Mouse (Mus musculus): Measurements from ENCODE around the gene Myo10.
A peak's percentile ranks its signal among the peaks of the same experiment; 100 is the strongest.

Myo10 gene

GRCm38 (mm10) chr15:25622200-25622866 lies at the start of gene Myo10:
Myo10 (plus strand) TSS chr15:25622525.
- peak; percentile 98 for DNase-seq (ENCODE audit: low read depth)

DNA sequence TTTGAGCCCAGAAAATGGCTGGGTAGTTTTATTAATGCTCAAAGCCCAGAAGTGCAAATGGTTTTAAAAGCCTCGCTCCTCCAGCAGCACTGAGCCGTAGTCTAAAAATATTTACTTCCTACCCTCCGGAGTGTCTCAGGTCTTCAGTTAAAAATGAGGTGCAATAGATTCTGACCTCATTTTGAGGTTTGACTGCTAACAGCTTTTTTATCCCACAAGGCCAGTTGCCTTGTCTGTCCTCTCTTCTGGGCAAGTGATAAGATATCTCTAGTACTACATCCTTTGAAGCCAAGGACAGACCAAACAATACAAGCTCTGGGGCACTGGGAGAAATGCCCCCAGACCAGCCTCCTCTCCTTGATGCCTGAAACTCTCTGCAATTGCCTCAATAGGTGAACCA lies 49.2 kb upstream of the Myo10 start:
- DNase-seq (ENCODE audit: low read depth) = no peak

- no peak for DNase-seq (ENCODE audit: low read depth)
Observed at GRCm38 (mm10) chr15:25573876-25574601, 48.3 kb upstream of the Myo10 start.

GRCm38 (mm10) chr15:25577327-25578051 lies 44.8 kb upstream of the Myo10 start:
- peak; percentile 95 for DNase-seq (ENCODE audit: low read depth)

GRCm38 (mm10) chr15:25578369-25578768 lies 44.0 kb upstream of the Myo10 start:
- peak; percentile 50 for DNase-seq (ENCODE audit: low read depth)

GRCm38 (mm10) chr15:25580731-25581130 lies 41.6 kb upstream of the Myo10 start:
- no peak for DNase-seq (ENCODE audit: low read depth)

- no peak for DNase-seq (ENCODE audit: low read depth)
Observed at GRCm38 (mm10) chr15:25582055-25582454, 40.3 kb upstream of the Myo10 start.

DNA sequence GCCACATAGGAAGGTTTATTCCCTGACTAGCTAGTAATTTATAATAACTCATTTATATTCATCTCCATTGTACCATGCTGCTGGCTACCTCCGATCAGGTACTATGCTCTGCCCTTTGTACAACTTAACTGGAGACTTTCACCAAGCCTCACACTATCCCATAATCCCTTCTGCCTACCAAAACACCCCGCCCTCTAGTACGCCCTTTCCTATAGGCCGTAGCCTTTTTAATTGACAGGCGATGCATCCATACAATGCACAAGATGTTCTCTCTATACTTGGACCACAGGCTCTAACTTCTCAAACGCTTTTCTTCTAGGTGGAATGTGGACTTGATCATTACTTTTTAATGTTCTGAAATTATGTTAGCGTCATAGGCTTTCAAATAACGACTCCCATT lies 39.0 kb upstream of the Myo10 start:
- no peak for DNase-seq (ENCODE audit: low read depth)

- no peak for DNase-seq (ENCODE audit: low read depth)
Observed at GRCm38 (mm10) chr15:25586828-25587227, 35.5 kb upstream of the Myo10 start.

DNA sequence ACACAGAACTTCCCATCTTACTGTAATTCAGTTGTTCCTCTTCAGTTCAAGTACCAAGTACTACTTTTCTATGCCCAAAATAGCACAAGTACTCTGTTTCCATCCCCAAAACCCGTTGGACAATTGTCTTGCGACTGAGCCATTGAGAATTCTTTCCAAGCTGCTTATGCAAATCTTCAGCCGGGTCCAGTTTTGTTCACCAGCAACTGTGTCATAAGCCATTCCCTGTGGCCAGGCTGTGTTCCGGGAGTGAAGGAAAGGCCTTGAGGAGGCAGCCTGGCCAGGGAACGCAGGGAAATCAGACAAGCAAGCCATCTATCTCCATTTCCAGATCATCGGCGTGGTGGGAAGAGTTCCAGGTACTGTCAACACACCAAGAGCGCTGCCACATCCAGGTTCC lies 34.4 kb upstream of the Myo10 start:
- DNase-seq (ENCODE audit: low read depth) = no peak

DNA sequence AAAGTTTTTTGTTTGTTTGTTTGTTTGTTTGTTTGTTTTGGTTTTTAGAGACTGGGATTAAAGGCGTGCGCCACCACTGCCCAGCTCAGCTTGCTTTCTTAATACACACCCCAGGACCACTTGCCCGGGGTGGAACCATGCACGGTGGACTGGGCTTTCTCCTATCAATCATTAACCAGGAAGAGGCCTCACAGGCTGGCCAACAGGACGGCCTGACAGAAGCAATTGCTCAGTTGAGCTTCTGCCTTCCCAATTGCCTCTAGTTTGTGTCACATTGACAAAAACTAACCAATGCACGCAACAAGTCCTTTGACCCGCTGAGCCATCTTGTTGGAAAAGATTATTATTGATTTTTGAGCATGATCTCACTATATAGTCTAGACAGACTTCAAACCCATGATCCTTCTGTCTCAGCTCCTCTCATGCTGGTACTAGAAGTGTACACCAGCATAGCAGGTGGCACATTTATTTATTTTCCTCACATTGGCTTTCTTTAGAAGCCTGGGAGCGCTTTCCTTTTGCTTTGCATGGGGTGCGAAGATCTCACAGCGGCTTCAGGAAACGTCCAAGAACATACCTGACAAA lies 32.9 kb upstream of the Myo10 start:
- DNase-seq (ENCODE audit: low read depth) = no peak

GRCm38 (mm10) chr15:25589916-25590315 lies 32.4 kb upstream of the Myo10 start:
- DNase-seq (ENCODE audit: low read depth) = no peak

- no peak for DNase-seq (ENCODE audit: low read depth)
Observed at GRCm38 (mm10) chr15:25590891-25591290, 31.4 kb upstream of the Myo10 start.

- DNase-seq (ENCODE audit: low read depth) = no peak
Observed at GRCm38 (mm10) chr15:25591964-25592363, 30.4 kb upstream of the Myo10 start.

DNA sequence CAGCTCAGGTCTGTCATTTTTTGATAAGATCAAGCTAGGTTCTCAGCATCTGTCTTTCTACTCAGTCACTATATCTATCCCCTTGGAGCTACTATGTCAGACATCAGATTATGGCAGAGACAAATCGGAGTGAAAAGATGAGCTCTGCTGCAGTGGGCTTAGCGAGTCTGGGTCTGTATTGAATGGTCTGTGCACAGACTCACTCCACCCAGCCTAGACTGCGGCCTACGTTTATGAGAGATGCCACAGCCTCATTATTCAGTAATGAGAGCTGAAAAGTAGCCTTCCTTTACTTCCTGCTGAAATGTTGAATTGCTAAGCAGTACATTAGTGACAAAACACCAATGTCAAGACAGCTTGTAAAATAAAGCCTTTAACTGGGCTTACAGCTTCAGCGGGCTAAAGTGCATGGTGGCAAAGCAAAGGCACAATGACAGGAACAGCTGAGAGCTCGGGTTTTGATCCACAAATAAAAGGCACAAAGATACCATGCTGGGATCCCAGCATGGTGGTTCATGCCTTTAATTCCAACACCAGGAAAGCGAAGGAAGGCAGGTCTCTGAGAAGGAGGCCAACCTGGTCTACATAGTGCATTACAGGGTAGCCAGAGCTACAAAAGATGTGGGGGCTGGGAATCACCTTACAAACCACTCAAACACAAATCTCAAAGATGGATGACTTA lies 28.7 kb upstream of the Myo10 start:
- DNase-seq (ENCODE audit: low read depth) = no peak

DNA sequence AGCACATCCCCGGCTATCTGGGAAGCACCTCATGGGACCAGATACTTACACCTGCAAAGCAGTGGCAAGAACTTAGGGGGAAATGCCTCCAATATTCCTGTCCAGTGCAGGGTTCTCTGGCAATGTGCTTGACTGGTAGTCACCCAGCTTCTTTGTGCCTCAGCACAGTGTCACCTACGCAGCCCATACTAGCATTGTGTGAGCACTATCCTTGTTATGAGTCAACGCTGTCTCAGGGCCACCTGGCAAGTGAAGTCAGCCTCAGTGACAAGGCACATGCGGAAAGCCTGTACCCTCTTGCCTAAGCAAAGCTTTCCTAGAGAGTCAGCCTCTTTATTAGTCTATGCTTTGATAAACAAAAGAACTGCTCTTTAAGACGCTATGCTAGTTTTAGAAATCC lies 24.0 kb upstream of the Myo10 start:
- no peak for DNase-seq (ENCODE audit: low read depth)

- no peak for DNase-seq (ENCODE audit: low read depth)
Observed at GRCm38 (mm10) chr15:25602306-25602705, 20.0 kb upstream of the Myo10 start.

- peak; percentile 65 for DNase-seq (ENCODE audit: low read depth)
Observed at GRCm38 (mm10) chr15:25603286-25603685, 19.0 kb upstream of the Myo10 start.

- DNase-seq (ENCODE audit: low read depth) = no peak
Observed at GRCm38 (mm10) chr15:25604231-25604630, 18.1 kb upstream of the Myo10 start.

DNA sequence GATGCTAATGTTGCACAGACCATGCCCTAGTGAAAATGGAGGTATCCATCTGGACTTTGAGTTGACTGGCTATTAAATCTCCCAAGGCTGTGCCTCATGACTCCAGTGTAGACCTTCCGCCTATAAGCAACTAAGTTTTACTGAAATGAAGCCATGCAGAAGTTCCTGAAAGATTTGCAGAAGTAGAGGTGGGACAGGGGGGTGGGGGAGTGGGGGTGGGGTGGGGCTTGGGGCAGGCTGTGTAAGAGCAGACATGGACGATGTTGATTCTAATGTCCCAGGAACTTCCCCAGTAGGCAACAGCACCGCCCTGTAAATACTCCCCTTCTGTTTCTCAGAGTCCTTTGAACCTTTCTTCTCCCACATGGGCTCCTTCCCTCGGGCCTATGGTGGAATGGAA lies 16.9 kb upstream of the Myo10 start:
- DNase-seq (ENCODE audit: low read depth) = no peak

DNA sequence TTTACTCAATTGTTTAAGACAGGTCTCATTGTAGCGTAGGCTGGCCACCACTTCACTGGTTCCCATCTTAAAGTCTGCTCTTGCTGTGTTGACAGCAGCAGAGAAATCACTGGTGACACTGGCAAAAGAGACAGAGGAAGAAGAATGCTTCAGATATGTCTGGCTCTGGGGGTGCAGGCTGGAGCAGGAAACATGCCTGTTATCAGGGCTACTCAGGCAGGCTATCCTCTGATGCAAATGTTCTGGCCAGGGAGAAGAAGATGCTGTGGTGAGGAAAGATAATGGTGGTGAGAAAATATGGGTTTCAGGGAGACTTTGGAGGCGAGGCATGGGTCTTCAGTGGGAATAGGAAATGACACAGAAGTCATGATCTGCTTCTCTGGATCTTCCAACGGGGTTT lies 13.6 kb upstream of the Myo10 start:
- no peak for DNase-seq (ENCODE audit: low read depth)

DNA sequence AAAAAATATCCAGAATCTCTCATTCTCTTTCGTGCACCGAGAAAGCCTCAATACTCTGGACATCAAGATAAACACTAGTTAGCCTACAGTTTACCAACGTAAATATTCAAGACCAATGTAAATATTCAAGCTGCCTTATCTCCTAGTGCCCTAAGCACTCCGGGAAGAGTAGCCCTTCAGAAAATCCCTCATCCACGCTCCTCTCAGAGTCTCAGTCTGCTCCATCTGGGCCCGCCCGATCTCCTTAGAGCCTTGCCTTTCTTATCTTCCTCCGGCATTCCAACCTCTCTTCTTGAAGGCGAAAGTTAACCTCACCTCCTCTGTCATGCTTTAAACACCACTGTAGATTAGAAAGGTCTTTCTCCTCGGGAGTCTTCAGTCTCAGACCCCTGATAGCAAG lies 13.1 kb upstream of the Myo10 start:
- no peak for DNase-seq (ENCODE audit: low read depth)
